Mouse (Mus musculus) heart, postnatal 0 days (tissue): Measurements from ENCODE around the gene Paip2b.

ENCODE experiments used
- CTCF ChIP-seq: IDR thresholded peaks from 2 replicates; pipeline ENCODE4 v1.5.1; 2016; ENCODE audit warnings: antibody characterized with exemption, control low read depth, low read depth
- EP300 ChIP-seq: IDR thresholded peaks from 2 replicates; pipeline ENCODE4 v1.6.1; 2016; ENCODE audit warnings: antibody characterized with exemption, low read depth

DNA sequence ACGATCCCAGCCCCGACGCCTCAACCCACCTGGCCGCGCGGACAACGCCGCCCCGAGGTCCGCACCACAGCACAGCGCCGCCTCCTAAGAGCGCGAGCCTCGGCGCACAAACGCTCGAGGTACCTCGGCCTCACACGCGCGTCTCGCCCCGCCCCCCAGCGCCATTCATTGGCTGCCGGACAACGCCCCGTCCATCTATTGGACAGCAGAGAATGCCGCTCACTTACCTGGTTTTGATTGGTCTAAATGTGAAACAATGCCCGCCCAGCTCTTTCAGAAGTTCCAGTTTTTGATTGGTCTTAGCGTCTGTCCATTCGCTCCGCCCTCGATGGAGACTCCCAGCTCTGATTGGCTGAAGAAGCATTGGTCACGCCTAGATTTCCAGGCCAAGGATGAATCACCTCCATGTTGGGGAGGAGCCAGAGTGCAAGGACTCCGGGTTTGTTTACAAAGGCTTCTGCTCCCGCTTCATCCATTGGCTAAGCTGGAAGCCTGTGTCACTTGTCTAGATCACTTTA lies at the start of gene Paip2b:
- TF ChIP-seq EP300: peak; percentile 94
- peak; percentile 11; the same call in 1 of the 2 replicates for TF ChIP-seq CTCF
